In the genomic region with DNA sequence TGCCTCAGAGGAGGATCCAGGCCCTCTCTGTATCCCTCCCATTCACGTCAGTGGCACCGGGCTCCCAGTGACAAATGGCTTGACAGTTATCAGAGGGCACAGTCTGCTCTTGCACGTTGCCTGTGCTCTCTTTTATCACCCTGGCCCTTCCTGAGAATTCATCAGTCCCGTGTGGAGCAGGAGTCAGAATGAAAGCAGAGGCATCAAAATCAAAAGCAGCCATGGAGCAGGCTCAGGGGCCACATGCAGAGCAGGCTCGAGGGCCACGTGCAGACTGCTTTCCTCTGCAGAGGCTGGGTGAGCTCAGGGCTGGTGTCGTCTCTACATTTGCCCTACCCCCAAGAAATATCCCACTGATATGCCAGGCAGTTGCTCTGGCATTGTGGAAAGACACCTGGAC, we compare ENCODE assay signal across 10 mouse cellular contexts. TPM values are rescaled to one million over a fixed set of nuclear protein-coding genes. Genes with fewer than 3 reads are reported as not detected.
A peak's percentile ranks its signal among the peaks of the same experiment; 100 is the strongest.
DNase-seq lines count a peak whose midpoint lies in the region; ATAC-seq lines count a peak whose summit lies in the region.
"Had no signal": no experiment of that assay in that cellular context is flagged by ENCODE, and none has a peak within 500 bp of the region (broad histone marks: within the 10 kb centered on the region; RNA-seq: fewer than 3 reads in every experiment).

No protein-coding gene starts in this region.

- H3K9ac ChIP-seq in hindbrain, embryonic 11.5 days (ENCODE audit: low read depth, low read length) = no peak overlapping the region
- no peak overlapping the region for H3K9ac ChIP-seq in hindbrain, embryonic 12.5 days
- H3K9ac ChIP-seq in liver, embryonic 15.5 days = peak overlapping the region; percentile 29; the same call in 1 of the 2 replicates
- H3K9ac ChIP-seq: forebrain, embryonic 15.5 days had no signal

- H3K27ac ChIP-seq in hindbrain, embryonic 11.5 days (ENCODE audit: low read depth, low read length) = no peak overlapping the region
- no peak overlapping the region for H3K27ac ChIP-seq in hindbrain, embryonic 12.5 days
- peak overlapping the region; percentile 85 for H3K27ac ChIP-seq in liver, embryonic 15.5 days (replicated peaks)

- H3K9me3 ChIP-seq in hindbrain, embryonic 11.5 days (ENCODE audit: control insufficient read depth, low read length) = no peaks in the 10 kb centered on the region
- no peaks in the 10 kb centered on the region for H3K9me3 ChIP-seq in hindbrain, embryonic 12.5 days (replicated peaks)
- H3K9me3 ChIP-seq in liver, embryonic 15.5 days (replicated peaks) = no peaks in the 10 kb centered on the region
- H3K9me3 ChIP-seq: forebrain, embryonic 15.5 days had no signal

- DNase-seq in hindbrain, embryonic 11.5 days (ENCODE audit: low spot score) = no peak
- peak; percentile 71 for DNase-seq in MEL-GATA-1-ER (ENCODE audit: extremely low read depth, low read depth)
- DNase-seq in spleen, postnatal 36 days (ENCODE audit: low spot score in 2 of 2) = no peak
- DNase-seq in embryo, embryonic 10 days (ENCODE audit: low spot score) = no peak
- no peak for DNase-seq in right cerebral cortex, postnatal 25 days
- DNase-seq: thymus, adult 2 months had no signal

- no peak overlapping the region for H3K4me2 ChIP-seq in hindbrain, embryonic 11.5 days (replicated peaks; ENCODE audit: low read depth, low read length)
- no peak overlapping the region for H3K4me2 ChIP-seq in hindbrain, embryonic 12.5 days (replicated peaks)
- H3K4me2 ChIP-seq in liver, embryonic 15.5 days = peak overlapping the region; percentile 52
- H3K4me2 ChIP-seq: forebrain, embryonic 15.5 days had no signal

- ATAC-seq in hindbrain, embryonic 11.5 days (ENCODE audit: low FRiP score) = 0 out of 2 replicates have a peak, but pooled peaks have one; percentile 22
- no peak for ATAC-seq in hindbrain, embryonic 12.5 days (ENCODE audit: low FRiP score)
- ATAC-seq in erythroblast, adult 5-6 weeks (replicated peaks; ENCODE audit: low FRiP score, poor library complexity, severe bottlenecking) = peak; percentile 68
- ATAC-seq in liver, embryonic 15.5 days (ENCODE audit: insufficient read depth) = peak; percentile 68

- WGBS in hindbrain, embryonic 11.5 days = 31% methylated on average over 7 of the region's 7 CpGs
- 39% methylated on average over 7 of the region's 7 CpGs for WGBS in hindbrain, embryonic 12.5 days
- 7% methylated on average over 7 of the region's 7 CpGs for WGBS in liver, embryonic 15.5 days (ENCODE audit: insufficient replicate concordance)

- no peaks in the 10 kb centered on the region for H3K27me3 ChIP-seq in hindbrain, embryonic 11.5 days (ENCODE audit: control insufficient read depth, insufficient read depth, low read length)
- H3K27me3 ChIP-seq in hindbrain, embryonic 12.5 days = no peaks in the 10 kb centered on the region
- no peaks in the 10 kb centered on the region for H3K27me3 ChIP-seq in liver, embryonic 15.5 days
- H3K27me3 ChIP-seq: forebrain, embryonic 15.5 days had no signal

- no peak overlapping the region for H3K4me3 ChIP-seq in hindbrain, embryonic 11.5 days (ENCODE audit: low read depth, low read length)
- H3K4me3 ChIP-seq in hindbrain, embryonic 12.5 days = no peak overlapping the region
- H3K4me3 ChIP-seq in liver, embryonic 15.5 days (replicated peaks) = no peak overlapping the region
- H3K4me3 ChIP-seq: forebrain, embryonic 15.5 days had no signal

- H3K4me1 ChIP-seq in hindbrain, embryonic 11.5 days (replicated peaks; ENCODE audit: control insufficient read depth, insufficient read depth, low read length) = no peaks in the 10 kb centered on the region
- H3K4me1 ChIP-seq in hindbrain, embryonic 12.5 days = peaks cover 17% of the 10 kb centered on the region
- peaks cover 94% of the 10 kb centered on the region for H3K4me1 ChIP-seq in liver, embryonic 15.5 days (replicated peaks)

- H3K36me3 ChIP-seq in hindbrain, embryonic 11.5 days (ENCODE audit: control insufficient read depth, insufficient read depth, low read length) = no peaks in the 10 kb centered on the region
- no peaks in the 10 kb centered on the region for H3K36me3 ChIP-seq in hindbrain, embryonic 12.5 days
- H3K36me3 ChIP-seq in liver, embryonic 15.5 days (replicated peaks) = peaks cover 18% of the 10 kb centered on the region; the same call in 1 of the 2 replicates
- H3K36me3 ChIP-seq: forebrain, embryonic 15.5 days had no signal

RNA-seq across cellular contexts. Expression of a gene that starts 29.5 kb away (rescaled TPM):
- polyA plus RNA-seq in hindbrain, embryonic 11.5 days (2014; fragmentation: Nextera tagmentation; extraction: Ambion mirVana) = 2.6 and 3.7 TPM in 2 replicates
- polyA plus RNA-seq in hindbrain, embryonic 12.5 days (2016; fragmentation: Nextera tagmentation; extraction: Ambion mirVana) = 2.3 and 2.6 TPM in 2 replicates
- 18.3 and 27.6 TPM in 2 replicates for total RNA-seq in erythroblast, adult 5-6 weeks (2015; ENCODE audit: low replicate concordance)
- total RNA-seq in erythroblast, adult 5-6 weeks (2017; ENCODE audit: low replicate concordance) = 21.5 and 34.1 TPM in 2 replicates
- 10.5 and 12.0 TPM in 2 replicates for polyA plus RNA-seq in liver, embryonic 15.5 days (2015; fragmentation: Nextera tagmentation; extraction: Ambion mirVana)

RNA-seq across cellular contexts. Expression of a gene that starts 33.5 kb away (rescaled TPM):
- 96.9 and 103 TPM in 2 replicates for polyA plus RNA-seq in hindbrain, embryonic 11.5 days (2014; fragmentation: Nextera tagmentation; extraction: Ambion mirVana)
- 97.6 and 98.1 TPM in 2 replicates for polyA plus RNA-seq in hindbrain, embryonic 12.5 days (2016; fragmentation: Nextera tagmentation; extraction: Ambion mirVana)
- total RNA-seq in erythroblast, adult 5-6 weeks (2015; ENCODE audit: low replicate concordance) = 31.6 and 47.8 TPM in 2 replicates
- 45.0 and 49.3 TPM in 2 replicates for total RNA-seq in erythroblast, adult 5-6 weeks (2017; ENCODE audit: low replicate concordance)
- 52.1 and 53.8 TPM in 2 replicates for polyA plus RNA-seq in liver, embryonic 15.5 days (2015; fragmentation: Nextera tagmentation; extraction: Ambion mirVana)
